In the genomic region with DNA sequence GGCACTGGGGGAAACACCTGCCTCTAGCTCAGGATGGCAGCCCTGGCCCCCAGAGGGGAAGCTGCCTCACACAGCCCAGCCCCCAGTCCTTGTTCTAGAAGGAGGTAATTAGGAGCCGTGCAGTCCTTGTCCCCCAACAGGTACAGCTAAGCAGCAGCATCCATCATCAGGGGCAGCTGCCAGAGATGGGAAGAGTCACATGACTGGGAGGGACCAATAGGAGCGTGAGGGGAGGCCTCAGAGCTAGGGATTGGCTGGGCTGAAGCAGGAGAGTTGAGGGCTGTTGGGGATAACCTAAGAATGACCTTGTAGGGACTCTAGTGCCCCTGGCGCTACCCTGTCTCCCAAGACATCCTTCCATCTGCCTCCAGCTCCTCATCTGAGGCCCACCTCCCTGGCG, we compare ENCODE assay signal across 9 mouse cellular contexts. TPM values are rescaled to one million over a fixed set of nuclear protein-coding genes. Genes with fewer than 3 reads are reported as not detected.
A peak's percentile ranks its signal among the peaks of the same experiment; 100 is the strongest.
DNase-seq lines count a peak whose midpoint lies in the region; ATAC-seq and TF ChIP-seq lines count a peak whose summit lies in the region.
"Had no signal": no experiment of that assay in that cellular context is flagged by ENCODE, and none has a peak within 500 bp of the region (broad histone marks: within the 10 kb centered on the region; RNA-seq: fewer than 3 reads in every experiment).

No protein-coding gene starts in this region.

- H3K4me2 ChIP-seq in kidney, postnatal 0 days (ENCODE audit: low read length), result no peak overlapping the region

- TF ChIP-seq CTCF in kidney, postnatal 0 days (IDR thresholded peaks at IDR 0.05; ENCODE audit: low read depth), result no peak

- no peak overlapping the region for H3K27ac ChIP-seq in kidney, postnatal 0 days

- peaks cover 31% of the 10 kb centered on the region for H3K4me1 ChIP-seq in kidney, postnatal 0 days (replicated peaks; ENCODE audit: insufficient read depth, low read length)

- H3K27me3 ChIP-seq in kidney, postnatal 0 days (ENCODE audit: insufficient read depth, low read length), result no peaks in the 10 kb centered on the region

- peak; percentile 29 for DNase-seq in testis, postnatal 14 days (ENCODE audit: low spot score)
- DNase-seq in testis, postnatal 10 days (ENCODE audit: low spot score), result no peak
- peak; percentile 62 for DNase-seq in embryo, embryonic 9.5 days (ENCODE audit: extremely low spot score)
- DNase-seq in kidney, postnatal 0 days (ENCODE audit: low spot score), result no peak
- DNase-seq in retina, embryonic 14.5 days (ENCODE audit: low spot score), result peak; percentile 55
- no peak for DNase-seq in adrenal gland, adult 8-10 months
- no peak for DNase-seq in cerebellum, postnatal 25 days
- DNase-seq in adipocyte (ENCODE audit: low spot score), result no peak
- DNase-seq: layer of hippocampus, postnatal 36 days had no signal

- no peaks in the 10 kb centered on the region for H3K9me3 ChIP-seq in kidney, postnatal 0 days (replicated peaks; ENCODE audit: low read length)

- no peaks in the 10 kb centered on the region for H3K36me3 ChIP-seq in kidney, postnatal 0 days (ENCODE audit: insufficient read depth, low read length)

- ATAC-seq in kidney, postnatal 0 days (replicated peaks; ENCODE audit: low FRiP score, low read depth), result peak; percentile 27; the same call in 1 of the 2 replicates

- H3K4me3 ChIP-seq in kidney, postnatal 0 days (replicated peaks; ENCODE audit: low read depth, low read length), result no peak overlapping the region

- H3K9ac ChIP-seq in kidney, postnatal 0 days (ENCODE audit: low read depth, low read length), result no peak overlapping the region

- 52% methylated on average over 4 of the region's 4 CpGs for WGBS in kidney, postnatal 0 days

RNA-seq across cellular contexts. Expression of a gene that starts 33.1 kb away (rescaled TPM):
- 13.0 TPM in 2 replicates for polyA plus RNA-seq in kidney, postnatal 0 days (2015; fragmentation: Nextera tagmentation; extraction: Ambion mirVana)
- 10 to 100 TPM; 14.3 to 22.9 (median 15.7) TPM for total RNA-seq in adrenal gland, adult 8-10 months (2022)

Comparison
In these comparisons a context has a peak if more than half of its experiments do, and no peak if none do; other contexts are left out.
1. DNase-seq: peak in testis, postnatal 14 days (single experiment), embryo, embryonic 9.5 days (single experiment) and retina, embryonic 14.5 days (single experiment); none in testis, postnatal 10 days (single experiment), kidney, postnatal 0 days (single experiment), adrenal gland, adult 8-10 months (single experiment), cerebellum, postnatal 25 days (0 of 2) and adipocyte (single experiment).